Mouse (Mus musculus) spleen, embryonic (tissue): ENCODE results near the gene Fam19a2.

Experiments used
- CTCF ChIA-PET: fragments of 350-600 bp; sonication (Branson Sonifier 250); formaldehyde crosslinking; loops from one replicate; lab custom pipeline; 2022; lab: Charles Lee

Gene Fam19a2

GRCm38 (mm10) chr10:123383277-123383676, 119.5 kb downstream of the Fam19a2 start:
- CTCF ChIA-PET, result no interaction called here

- CTCF ChIA-PET, result no interaction called here
Measured at GRCm38 (mm10) chr10:123385641-123386040, 121.8 kb downstream of the Fam19a2 start.

- CTCF ChIA-PET, result no interaction called here
Measured at GRCm38 (mm10) chr10:123395429-123395828, 131.6 kb downstream of the Fam19a2 start.

GRCm38 (mm10) chr10:123398136-123398535, 134.3 kb downstream of the Fam19a2 start:
- CTCF ChIA-PET, result interaction anchor here (0.6 kb wide), 1 partner anchor 182 kb away, joined by 3 read pairs; no protein-coding TSS in a partner anchor

- CTCF ChIA-PET, result no interaction called here
Measured at GRCm38 (mm10) chr10:123401188-123401587, 137.4 kb downstream of the Fam19a2 start.

- CTCF ChIA-PET, result no interaction called here
Measured at GRCm38 (mm10) chr10:123402460-123402859, 138.7 kb downstream of the Fam19a2 start.

- CTCF ChIA-PET, result no interaction called here
Measured at GRCm38 (mm10) chr10:123414953-123415352, 151.2 kb downstream of the Fam19a2 start.

- CTCF ChIA-PET, result interaction anchor here (0.5 kb wide), 1 partner anchor 1739 kb away, joined by 13 read pairs; no protein-coding TSS in a partner anchor
Measured at GRCm38 (mm10) chr10:123416024-123416423, 152.2 kb downstream of the Fam19a2 start.

GRCm38 (mm10) chr10:123418616-123419173, 154.9 kb downstream of the Fam19a2 start:
- CTCF ChIA-PET, result interaction anchor here (0.7 kb wide), 1 partner anchor 118 kb away, joined by 3 read pairs; no protein-coding TSS in a partner anchor

GRCm38 (mm10) chr10:123420249-123420648, 156.5 kb downstream of the Fam19a2 start:
- CTCF ChIA-PET, result no interaction called here

GRCm38 (mm10) chr10:123424482-123424881, 160.7 kb downstream of the Fam19a2 start:
- CTCF ChIA-PET, result no interaction called here

- CTCF ChIA-PET, result no interaction called here
Measured at GRCm38 (mm10) chr10:123426527-123427363, 162.9 kb downstream of the Fam19a2 start.

GRCm38 (mm10) chr10:123431569-123431968, 167.8 kb downstream of the Fam19a2 start:
- CTCF ChIA-PET, result no interaction called here

GRCm38 (mm10) chr10:123437576-123437975, 173.8 kb downstream of the Fam19a2 start:
- CTCF ChIA-PET, result no interaction called here

GRCm38 (mm10) chr10:123456800-123457199, 193.0 kb downstream of the Fam19a2 start:
- CTCF ChIA-PET, result no interaction called here

- CTCF ChIA-PET, result no interaction called here
Measured at GRCm38 (mm10) chr10:123460466-123460865, 196.7 kb downstream of the Fam19a2 start.

- CTCF ChIA-PET, result no interaction called here
Measured at GRCm38 (mm10) chr10:123462305-123462704, 198.5 kb downstream of the Fam19a2 start.

GRCm38 (mm10) chr10:123514749-123515148, 251.0 kb downstream of the Fam19a2 start:
- CTCF ChIA-PET, result no interaction called here

GRCm38 (mm10) chr10:123520613-123521012, 256.8 kb downstream of the Fam19a2 start:
- CTCF ChIA-PET, result no interaction called here

GRCm38 (mm10) chr10:123521203-123521602, 257.4 kb downstream of the Fam19a2 start:
- CTCF ChIA-PET, result no interaction called here

GRCm38 (mm10) chr10:123525424-123525823, 261.6 kb downstream of the Fam19a2 start:
- CTCF ChIA-PET, result no interaction called here

- CTCF ChIA-PET, result no interaction called here
Measured at GRCm38 (mm10) chr10:123526059-123526458, 262.3 kb downstream of the Fam19a2 start.

- CTCF ChIA-PET, result no interaction called here
Measured at GRCm38 (mm10) chr10:123536143-123536542, 272.3 kb downstream of the Fam19a2 start.
